In genomic region chr16:34046268-34047005, GRCm38 (mm10) we compare ENCODE assay signal across 20 mouse cellular contexts.
A peak's percentile ranks its signal among the peaks of the same experiment; 100 is the strongest.
DNase-seq lines count a peak whose midpoint lies in the region; ATAC-seq and TF ChIP-seq lines count a peak whose summit lies in the region.
"Had no signal": no experiment of that assay in that cellular context is flagged by ENCODE, and none has a peak within 500 bp of the region (broad histone marks: within the 10 kb centered on the region; RNA-seq: fewer than 3 reads in every experiment).

No protein-coding gene starts in this region.

- no peak for ATAC-seq in erythroblast, adult 5-6 weeks (replicated peaks; ENCODE audit: low FRiP score, poor library complexity, severe bottlenecking)
- ATAC-seq: forebrain, embryonic 13.5 days; forebrain, postnatal 0 days; hindbrain, embryonic 16.5 days; inflammation-experienced regulatory T-cells, adult 6 months had no signal

- DNase-seq in gastrocnemius, adult 2 months: peak; percentile 43
- no peak for DNase-seq in gastrocnemius, postnatal 25 days
- peak; percentile 28 to 43 for DNase-seq in left cerebral cortex, adult 18-20 months (ENCODE audit: low spot score in 2 of 2)
- no peak for DNase-seq in left cerebral cortex, postnatal 10 days (ENCODE audit: extremely low spot score in 1 of 2, low spot score in 2 of 2)
- DNase-seq in right cerebral cortex, adult 18-20 months: peak; percentile 44
- DNase-seq in right cerebral cortex, postnatal 14 days: no peak
- DNase-seq: adrenal gland, postnatal 10 days; cerebellum, adult 18-20 months; cerebellum, adult 9-11 months; cerebellum, postnatal 36 days; forebrain, postnatal 0 days; gastrocnemius, postnatal 10 days; heart, postnatal 36 days; kidney, adult 18-20 months had no signal

- intact Hi-C loops in gastrocnemius, adult 2 months (cut with DNase I): no loop called here
- intact Hi-C loops in left cerebral cortex, postnatal 10 days (cut with DNase I): no loop called here

- H3K4me3 ChIP-seq in gastrocnemius, adult 2 months: no peak overlapping the region
- H3K4me3 ChIP-seq: embryonic facial prominence, embryonic 13.5 days; forebrain, embryonic 13.5 days; heart, embryonic 13.5 days had no signal

- H3K27ac ChIP-seq in gastrocnemius, adult 2 months: no peak overlapping the region
- H3K27ac ChIP-seq: embryonic facial prominence, embryonic 13.5 days; forebrain, embryonic 13.5 days; heart, embryonic 13.5 days had no signal

- TF ChIP-seq CTCF in gastrocnemius, adult 2 months (IDR thresholded peaks at IDR 0.05): no peak

Comparison
In these comparisons a context has a peak if more than half of its experiments do, and no peak if none do; other contexts are left out.
1. DNase-seq: peak in gastrocnemius, adult 2 months (single experiment), left cerebral cortex, adult 18-20 months (2 of 2) and right cerebral cortex, adult 18-20 months (single experiment); none in gastrocnemius, postnatal 25 days (single experiment), left cerebral cortex, postnatal 10 days (0 of 2) and right cerebral cortex, postnatal 14 days (single experiment).